In the genomic region with DNA sequence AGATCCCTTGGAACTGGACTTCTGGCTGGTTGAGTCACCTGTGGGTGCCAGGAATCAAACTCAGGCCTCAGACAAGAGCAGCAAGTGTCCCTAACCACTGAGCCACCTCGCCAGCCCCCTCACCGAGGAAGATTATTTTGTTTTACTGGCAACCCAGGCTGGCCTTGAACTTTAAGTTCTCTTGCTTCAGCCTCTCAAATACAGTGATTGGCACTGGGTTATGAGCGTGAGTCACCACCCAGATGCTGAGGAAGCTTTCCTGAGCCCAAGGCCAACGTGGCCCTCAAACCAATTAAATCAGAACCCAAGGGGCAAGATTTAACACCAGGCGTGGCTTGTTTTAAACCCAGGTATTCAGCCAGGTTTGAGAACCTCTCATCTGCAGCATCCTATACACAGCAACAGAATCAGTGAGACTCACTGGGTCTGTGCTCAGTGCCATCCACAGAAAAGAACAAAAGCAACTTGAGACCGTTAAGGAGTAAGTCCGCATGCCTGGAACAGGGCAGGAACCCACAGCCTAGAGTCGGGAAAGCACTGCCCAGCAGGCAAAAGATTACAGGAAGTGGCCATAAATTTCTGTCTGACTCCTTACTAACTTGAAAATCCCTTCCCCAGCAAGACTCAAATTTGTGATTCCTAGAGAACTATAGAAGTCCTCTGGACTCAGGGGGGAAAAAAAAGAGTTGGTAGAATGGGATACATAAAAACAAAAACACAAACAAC, we compare ENCODE assay signal across 20 mouse cellular contexts. TPM values are rescaled to one million over a fixed set of nuclear protein-coding genes. Genes with fewer than 3 reads are reported as not detected.
DNase-seq lines count a peak whose midpoint lies in the region; ATAC-seq lines count a peak whose summit lies in the region.
"Had no signal": no experiment of that assay in that cellular context is flagged by ENCODE, and none has a peak within 500 bp of the region (broad histone marks: within the 10 kb centered on the region; RNA-seq: fewer than 3 reads in every experiment).

No protein-coding gene starts in this region.

- peaks cover 54% of the 10 kb centered on the region for H3K4me1 ChIP-seq in heart, embryonic 16.5 days (ENCODE audit: control insufficient read depth, insufficient read depth, low read length)
- peaks cover 22% of the 10 kb centered on the region for H3K4me1 ChIP-seq in midbrain, embryonic 10.5 days
- H3K4me1 ChIP-seq in midbrain, embryonic 16.5 days (ENCODE audit: control insufficient read depth, insufficient read depth, low read length): peaks cover 11% of the 10 kb centered on the region; the same call in 1 of the 2 replicates

- H3K36me3 ChIP-seq in heart, embryonic 16.5 days (ENCODE audit: control insufficient read depth, insufficient read depth): peaks cover 19% of the 10 kb centered on the region
- H3K36me3 ChIP-seq in midbrain, embryonic 10.5 days: peaks cover 32% of the 10 kb centered on the region
- peaks cover 27% of the 10 kb centered on the region for H3K36me3 ChIP-seq in midbrain, embryonic 16.5 days (ENCODE audit: control insufficient read depth, insufficient read depth, low read length)

- DNase-seq in heart, adult 11 months: no peak
- DNase-seq in midbrain, embryonic 10.5 days (ENCODE audit: low spot score): no peak
- peak; percentile 85 for DNase-seq in adrenal gland, adult 8-10 months
- peak; percentile 43 for DNase-seq in kidney, postnatal 14 days
- no peak for DNase-seq in right cerebral cortex, postnatal 14 days
- DNase-seq: cerebellum, adult 8-10 months; embryo, embryonic 11 days; gastrocnemius, postnatal 10 days; heart, postnatal 36 days; left cerebral cortex, postnatal 4 days; spleen, adult 18-20 months; thymus, postnatal 4 days had no signal

- no peaks in the 10 kb centered on the region for H3K9me3 ChIP-seq in heart, embryonic 16.5 days (replicated peaks; ENCODE audit: control insufficient read depth, low read length)
- H3K9me3 ChIP-seq in midbrain, embryonic 10.5 days (replicated peaks): no peaks in the 10 kb centered on the region
- no peaks in the 10 kb centered on the region for H3K9me3 ChIP-seq in midbrain, embryonic 16.5 days (replicated peaks; ENCODE audit: control insufficient read depth, low read length, poor library complexity, severe bottlenecking)
- H3K9me3 ChIP-seq: liver, embryonic 15.5 days; neural tube, embryonic 15.5 days; stomach, embryonic 15.5 days had no signal

- H3K27ac ChIP-seq in heart, embryonic 16.5 days (ENCODE audit: low read length): peak overlapping the region; percentile 98; the same call in 1 of the 2 replicates
- peak overlapping the region; percentile 81; the same call in 1 of the 2 replicates for H3K27ac ChIP-seq in midbrain, embryonic 10.5 days (replicated peaks)
- no peak overlapping the region for H3K27ac ChIP-seq in midbrain, embryonic 16.5 days (ENCODE audit: low read length)
- H3K27ac ChIP-seq: liver, embryonic 15.5 days; neural tube, embryonic 15.5 days; stomach, embryonic 15.5 days had no signal

- no peak overlapping the region for H3K4me2 ChIP-seq in heart, embryonic 16.5 days (ENCODE audit: low read depth, low read length)
- H3K4me2 ChIP-seq in midbrain, embryonic 16.5 days (ENCODE audit: low read length): no peak overlapping the region
- H3K4me2 ChIP-seq: liver, embryonic 15.5 days; neural tube, embryonic 15.5 days; stomach, embryonic 15.5 days had no signal

- WGBS in heart, embryonic 16.5 days: 75% methylated on average over 8 of the region's 8 CpGs
- 92% methylated on average over 8 of the region's 8 CpGs for WGBS in midbrain, embryonic 10.5 days
- WGBS in midbrain, embryonic 16.5 days: 89% methylated on average over 8 of the region's 8 CpGs

- no peaks in the 10 kb centered on the region for H3K27me3 ChIP-seq in heart, embryonic 16.5 days (ENCODE audit: control insufficient read depth, insufficient read depth, low read length)
- H3K27me3 ChIP-seq in midbrain, embryonic 10.5 days (ENCODE audit: low read depth, poor library complexity, severe bottlenecking): no peaks in the 10 kb centered on the region
- H3K27me3 ChIP-seq in midbrain, embryonic 16.5 days (ENCODE audit: control insufficient read depth, insufficient read depth, low read depth, low read length): no peaks in the 10 kb centered on the region
- H3K27me3 ChIP-seq: CH12.LX; liver, embryonic 15.5 days; neural tube, embryonic 15.5 days; stomach, embryonic 15.5 days had no signal

- 0 out of 2 replicates have a peak overlapping the region, but pooled peaks have one; percentile 34 for H3K9ac ChIP-seq in heart, embryonic 16.5 days (ENCODE audit: low read length)
- no peak overlapping the region for H3K9ac ChIP-seq in midbrain, embryonic 16.5 days (ENCODE audit: low read depth, low read length)
- H3K9ac ChIP-seq: liver, embryonic 15.5 days; neural tube, embryonic 15.5 days; stomach, embryonic 15.5 days had no signal

- no peak overlapping the region for H3K4me3 ChIP-seq in heart, embryonic 16.5 days (ENCODE audit: low read length)
- no peak overlapping the region for H3K4me3 ChIP-seq in midbrain, embryonic 10.5 days
- H3K4me3 ChIP-seq in midbrain, embryonic 16.5 days (ENCODE audit: low read depth, low read length): no peak overlapping the region
- H3K4me3 ChIP-seq: erythroblast, embryonic 14.5 days; liver, embryonic 15.5 days; neural tube, embryonic 15.5 days; stomach, embryonic 15.5 days had no signal

- ATAC-seq in heart, embryonic 16.5 days (replicated peaks; ENCODE audit: extremely low read depth, insufficient read depth, low FRiP score): no peak
- ATAC-seq in midbrain, embryonic 16.5 days: no peak
- ATAC-seq in erythroblast, adult 5-6 weeks (replicated peaks; ENCODE audit: low FRiP score, poor library complexity, severe bottlenecking): no peak

RNA-seq across cellular contexts. Expression of a gene that starts 16.9 kb away (rescaled TPM):
- 58.0 and 64.4 TPM in 2 replicates for polyA plus RNA-seq in heart, embryonic 16.5 days (2015; fragmentation: Nextera tagmentation; extraction: Ambion mirVana)
- polyA plus RNA-seq in midbrain, embryonic 10.5 days (2016; fragmentation: Nextera tagmentation; extraction: Ambion mirVana): 19.1 and 20.7 TPM in 2 replicates
- polyA plus RNA-seq in midbrain, embryonic 16.5 days (2015; fragmentation: Nextera tagmentation; extraction: Ambion mirVana): 31.2 and 33.3 TPM in 2 replicates
- 100 to 1,000 TPM; 102 to 124 (median 117) TPM for total RNA-seq in adrenal gland, adult 8-10 months (2022)
- 1.0 and 3.7 TPM in 2 replicates for total RNA-seq in erythroblast, adult 5-6 weeks (2015; ENCODE audit: low replicate concordance)
- total RNA-seq in erythroblast, adult 5-6 weeks (2017; ENCODE audit: low replicate concordance): 0.98 and 3.7 TPM in 2 replicates

Comparison
In these comparisons a context has a peak if more than half of its experiments do, and no peak if none do; other contexts are left out.
1. DNase-seq: peak in adrenal gland, adult 8-10 months (single experiment) and kidney, postnatal 14 days (single experiment); none in heart, adult 11 months (single experiment), midbrain, embryonic 10.5 days (single experiment) and right cerebral cortex, postnatal 14 days (single experiment).